Mouse (Mus musculus) CH12.LX (cell line): ENCODE measurements around the gene Fnbp1. TPM values are rescaled to one million over a fixed set of nuclear protein-coding genes. Genes with fewer than 3 reads are reported as not detected.
A peak's percentile ranks its signal among the peaks of the same experiment; 100 is the strongest.

Experiments
- DNase-seq: peaks from one replicate; pipeline ENCODE4 v3.0.0-alpha.2; 2013; ENCODE audit errors: extremely low read depth
- H3K27ac ChIP-seq: 2 replicates; pipeline ENCODE4 v1.5.1; 2012; ENCODE audit warnings: low read depth, mild to moderate bottlenecking, control low read depth, moderate library complexity; ENCODE audit not compliant: insufficient read depth
- H3K27me3 ChIP-seq: replicated peaks from 2 replicates; pipeline ENCODE3; 2012; ENCODE audit warnings: inconsistent platforms
- H3K36me3 ChIP-seq, 2 experiments: replicated peaks in 1 of 2; 2 replicates each; pipeline versions ENCODE3 to v1.6.1; 2012; ENCODE audit warnings: inconsistent platforms in 1 of 2, low read length in 1 of 2, mild to moderate bottlenecking in 1 of 2, mixed read lengths in 1 of 2, moderate library complexity in 1 of 2; ENCODE audit not compliant: control insufficient read depth in 1 of 2, insufficient read depth in 1 of 2
- H3K4me1 ChIP-seq, 2 experiments: 2 replicates each; pipeline ENCODE4 v1.6.1; 2012; ENCODE audit warnings: inconsistent platforms in 1 of 2, moderate library complexity in 1 of 2; ENCODE audit not compliant: insufficient read depth in 2 of 2, control insufficient read depth in 1 of 2
- H3K4me2 ChIP-seq: 2 replicates; pipeline ENCODE4 v1.6.1; 2012; ENCODE audit warnings: low read depth, mild to moderate bottlenecking, control low read depth; ENCODE audit not compliant: poor library complexity, insufficient read depth, severe bottlenecking
- H3K4me3 ChIP-seq, 3 experiments: fragments of 150-350 bp in 1 of 3; sonication (generic) in 1 of 3; replicated peaks in 1 of 3; 2 replicates each; pipeline versions ENCODE3 to v1.5.1; 2011 to 2012; ENCODE audit warnings: low read depth in 2 of 3, low read length in 2 of 3, mild to moderate bottlenecking in 2 of 3, moderate library complexity in 2 of 3, control low read depth in 1 of 3, improper control_type of control experiment in 1 of 3, inconsistent platforms in 1 of 3, mixed read lengths in 1 of 3; ENCODE audit not compliant: poor library complexity in 1 of 3
- H3K79me2 ChIP-seq: replicated peaks from 2 replicates; pipeline ENCODE4 v1.6.1; 2012; ENCODE audit warnings: mild to moderate bottlenecking, moderate library complexity; ENCODE audit not compliant: control insufficient read depth, poor library complexity, insufficient read depth, severe bottlenecking; ENCODE audit errors: extremely low read depth
- H3K9ac ChIP-seq: 2 replicates; pipeline ENCODE4 v1.6.1; 2012; ENCODE audit warnings: low read depth, mild to moderate bottlenecking, control low read depth, moderate library complexity; ENCODE audit not compliant: insufficient read depth
- H3K9me3 ChIP-seq: replicated peaks from 2 replicates; pipeline ENCODE3; 2012; ENCODE audit warnings: low read length, inconsistent platforms, mixed read lengths
- CHD1 ChIP-seq: IDR thresholded peaks from 2 replicates; pipeline ENCODE4 v1.6.1; 2012; ENCODE audit warnings: low read depth, low read length, improper control_type of control experiment, inconsistent platforms
- CHD2 ChIP-seq: IDR thresholded peaks from 2 replicates; pipeline ENCODE4 v1.6.1; 2011; ENCODE audit warnings: low read length, improper control_type of control experiment
- CTCF ChIP-seq, 2 experiments: IDR thresholded peaks in 1 of 2; conservative IDR thresholded peaks in 1 of 2; 2 replicates each; pipeline ENCODE4 v1.5.1; 2011 to 2012; ENCODE audit warnings: low read depth in 2 of 2, low read length in 2 of 2, improper control_type of control experiment in 1 of 2, inconsistent platforms in 1 of 2, mild to moderate bottlenecking in 1 of 2, moderate library complexity in 1 of 2
- E2F4 ChIP-seq: IDR thresholded peaks from 2 replicates; pipeline ENCODE4 v1.6.1; 2011; ENCODE audit warnings: low read depth, low read length, improper control_type of control experiment; ENCODE audit not compliant: insufficient replicate concordance
- ELF1 ChIP-seq: IDR thresholded peaks from 2 replicates; pipeline ENCODE4 v1.6.1; 2014; ENCODE audit warnings: low read depth, mild to moderate bottlenecking, inconsistent platforms, low read length, improper control_type of control experiment
- EP300 ChIP-seq: IDR thresholded peaks from 2 replicates; pipeline ENCODE4 v1.6.1; 2011; ENCODE audit warnings: low read length, improper control_type of control experiment
- ETS1 ChIP-seq: conservative IDR thresholded peaks from 2 replicates; pipeline ENCODE4 v1.6.1; 2012; ENCODE audit warnings: low read depth, mild to moderate bottlenecking, inconsistent platforms, low read length, improper control_type of control experiment, moderate library complexity
- GABPA ChIP-seq: IDR thresholded peaks from 2 replicates; pipeline ENCODE4 v1.6.1; 2012; ENCODE audit warnings: low read depth, low read length, improper control_type of control experiment, inconsistent platforms; ENCODE audit not compliant: insufficient replicate concordance
- HCFC1 ChIP-seq: IDR thresholded peaks from 2 replicates; pipeline ENCODE4 v1.6.1; 2012; ENCODE audit warnings: low read depth, mild to moderate bottlenecking, inconsistent platforms, low read length, improper control_type of control experiment
- IRF4 ChIP-seq: IDR thresholded peaks from 2 replicates; pipeline ENCODE4 v1.6.1; 2014; ENCODE audit warnings: low read depth, mild to moderate bottlenecking, inconsistent platforms, low read length, improper control_type of control experiment
- JUN ChIP-seq: IDR thresholded peaks from 2 replicates; pipeline ENCODE4 v1.6.1; 2011; ENCODE audit warnings: low read depth, mild to moderate bottlenecking, low read length, improper control_type of control experiment, moderate library complexity; ENCODE audit not compliant: insufficient read depth
- JUND ChIP-seq: conservative IDR thresholded peaks from 2 replicates; pipeline ENCODE4 v1.6.1; 2011; ENCODE audit warnings: low read depth, low read length, improper control_type of control experiment
- KAT2A ChIP-seq: IDR thresholded peaks from 2 replicates; pipeline ENCODE4 v1.6.1; 2012; ENCODE audit warnings: low read length, improper control_type of control experiment, inconsistent platforms; ENCODE audit not compliant: insufficient replicate concordance
- MAFK ChIP-seq: IDR thresholded peaks from 2 replicates; pipeline ENCODE4 v1.6.1; 2011; ENCODE audit warnings: low read length, improper control_type of control experiment; ENCODE audit not compliant: insufficient replicate concordance
- MAX ChIP-seq: IDR thresholded peaks from 2 replicates; pipeline ENCODE4 v1.6.1; 2011; ENCODE audit warnings: low read length, improper control_type of control experiment
- MAZ ChIP-seq: IDR thresholded peaks from 2 replicates; pipeline ENCODE4 v1.6.1; 2012; ENCODE audit warnings: low read depth, mild to moderate bottlenecking, inconsistent platforms, low read length, improper control_type of control experiment, moderate library complexity
- MEF2A ChIP-seq: IDR thresholded peaks from 2 replicates; pipeline ENCODE4 v1.6.1; 2014; ENCODE audit warnings: low read depth, mild to moderate bottlenecking, inconsistent platforms, low read length, improper control_type of control experiment, borderline replicate concordance
- MXI1 ChIP-seq: IDR thresholded peaks from 2 replicates; pipeline ENCODE4 v1.6.1; 2011; ENCODE audit warnings: mild to moderate bottlenecking, low read depth, low read length, improper control_type of control experiment
- MYC ChIP-seq: IDR thresholded peaks from 2 replicates; pipeline ENCODE4 v1.6.1; 2011; ENCODE audit warnings: low read depth, mild to moderate bottlenecking, improper control_type of control experiment, low read length
- NELFE ChIP-seq: IDR thresholded peaks from 2 replicates; pipeline ENCODE4 v1.6.1; 2011; ENCODE audit warnings: low read depth, low read length, improper control_type of control experiment
- NRF1 ChIP-seq: IDR thresholded peaks from 2 replicates; pipeline ENCODE4 v1.6.1; 2014; ENCODE audit warnings: low read depth, mild to moderate bottlenecking, inconsistent platforms, low read length, improper control_type of control experiment, moderate library complexity
- PAX5 ChIP-seq: IDR thresholded peaks from 2 replicates; pipeline ENCODE4 v1.6.1; 2012; ENCODE audit warnings: low read length, inconsistent platforms, mixed read lengths
- POLR2A ChIP-seq: IDR thresholded peaks from 2 replicates; pipeline ENCODE4 v1.6.1; 2011; ENCODE audit warnings: low read depth, mild to moderate bottlenecking, improper control_type of control experiment, low read length
- POLR2AphosphoS2 ChIP-seq: IDR thresholded peaks from 2 replicates; pipeline ENCODE4 v1.6.1; 2011; ENCODE audit warnings: low read depth, low read length, improper control_type of control experiment
- RAD21 ChIP-seq: IDR thresholded peaks from 2 replicates; pipeline ENCODE4 v1.6.1; 2011; ENCODE audit warnings: low read depth, mild to moderate bottlenecking, low read length, improper control_type of control experiment, moderate library complexity
- SIN3A ChIP-seq: IDR thresholded peaks from 2 replicates; pipeline ENCODE4 v1.6.1; 2012; ENCODE audit warnings: low read length, improper control_type of control experiment, inconsistent platforms
- SMC3 ChIP-seq: IDR thresholded peaks from 2 replicates; pipeline ENCODE4 v1.6.1; 2011; ENCODE audit warnings: low read depth, low read length, improper control_type of control experiment
- TBP ChIP-seq: conservative IDR thresholded peaks from 2 replicates; pipeline ENCODE4 v1.6.1; 2011; ENCODE audit warnings: low read depth, low read length, improper control_type of control experiment
- TCF12 ChIP-seq: IDR thresholded peaks from 2 replicates; pipeline ENCODE4 v1.6.1; 2014; ENCODE audit warnings: low read depth, mild to moderate bottlenecking, inconsistent platforms, low read length, improper control_type of control experiment
- UBTF ChIP-seq: IDR thresholded peaks from 2 replicates; pipeline ENCODE4 v1.6.1; 2012; ENCODE audit warnings: low read depth, mild to moderate bottlenecking, inconsistent platforms, low read length, improper control_type of control experiment, moderate library complexity
- USF1 ChIP-seq: IDR thresholded peaks from 2 replicates; pipeline ENCODE4 v1.6.1; 2014; ENCODE audit warnings: low read depth, mild to moderate bottlenecking, inconsistent platforms, low read length, improper control_type of control experiment
- ZC3H11A ChIP-seq: IDR thresholded peaks from 2 replicates; pipeline ENCODE4 v1.6.1; 2012; ENCODE audit warnings: low read depth, mild to moderate bottlenecking, inconsistent platforms, low read length, improper control_type of control experiment
- ZKSCAN1 ChIP-seq: IDR thresholded peaks from 2 replicates; pipeline ENCODE4 v1.6.1; 2012; ENCODE audit warnings: low read depth, inconsistent platforms, low read length, improper control_type of control experiment, borderline replicate concordance
- ZMIZ1 ChIP-seq: IDR thresholded peaks from 2 replicates; pipeline ENCODE4 v1.6.1; 2012; ENCODE audit warnings: low read depth, mild to moderate bottlenecking, inconsistent platforms, low read length, improper control_type of control experiment
- dilution Hi-C: fragments of 300-500 bp; cut with MboI; formaldehyde crosslinking; loops from 2 replicates; pipeline ENCODE4 v1.14.3; 2020; ENCODE audit warnings: low sequenced_read_pairs; ENCODE audit not compliant: extremely low pct_unique_long_range_greater_than_20kb, extremely low pct_ligation_motif_present
- in situ Hi-C: fragments of 300-500 bp; cut with MboI; formaldehyde crosslinking; loops from 3 replicates; pipeline ENCODE4 v1.14.3; 2019; ENCODE audit warnings: low sequenced_read_pairs, low pct_ligation_motif_present, low pct_unique_long_range_greater_than_20kb, mixed read lengths
- polyA plus RNA-seq: library from polyadenylated mRNA; unstranded; fragments of >175 nt; gene quantifications from 2 replicates; pipeline ENCODE4 v1.2.1, GENCODE M21; 2012; ENCODE audit warnings: low read depth; ENCODE audit not compliant: insufficient read length
- total RNA-seq, 2 experiments: library from RNA; depleted of rRNA; stranded (reverse); fragments of 300-350 nt in 1 of 2; fragments of >200 nt in 1 of 2; gene quantifications; 2 replicates each; pipeline ENCODE4 v1.2.3; 2012 to 2014

The Fnbp1 gene
- total and polyA plus RNA-seq, 3 experiments = 29.6 to 133 (median 50.5) TPM

DNA sequence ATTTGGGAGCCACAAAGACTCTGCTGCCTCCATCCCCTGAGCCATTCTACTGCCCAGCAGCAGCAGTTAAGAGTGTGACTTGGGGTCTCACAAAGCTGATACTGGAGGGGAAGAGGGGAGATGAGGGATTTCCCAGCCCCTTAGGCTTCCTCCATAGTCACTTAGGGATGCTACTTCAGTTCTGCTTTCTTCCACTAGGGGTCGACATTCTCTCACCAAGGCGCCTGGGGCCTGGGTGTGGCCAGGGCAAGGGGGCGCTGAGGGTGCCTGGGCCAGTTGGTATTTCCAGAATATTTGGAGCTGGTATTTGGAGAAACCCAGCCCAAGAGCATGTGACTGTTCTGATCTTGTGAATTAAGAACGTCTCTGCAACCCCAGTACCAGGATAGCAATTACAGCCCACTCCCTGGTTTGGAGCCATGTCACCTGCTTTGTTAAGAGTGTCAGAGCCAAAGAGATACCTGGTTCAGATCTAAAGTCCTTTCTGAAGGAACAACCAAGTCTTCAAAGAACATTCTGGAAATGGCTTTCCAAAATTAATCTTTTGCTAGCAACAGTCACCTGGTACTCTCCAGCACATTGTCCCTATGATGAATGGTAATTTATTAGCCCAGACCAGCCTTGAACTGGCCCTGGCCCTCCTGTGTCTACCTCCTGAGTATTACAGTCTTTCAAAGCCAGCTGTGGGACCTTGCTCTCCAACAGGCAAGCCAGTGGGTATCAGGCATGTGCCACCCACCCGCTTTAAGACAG lies 117.0 kb downstream of the Fnbp1 start:
- no peaks in the 10 kb centered on the region for H3K27me3 ChIP-seq
- no peaks in the 10 kb centered on the region for H3K79me2 ChIP-seq
- H3K36me3 ChIP-seq = peaks cover 47 to 80% of the 10 kb centered on the region in 2 experiments
- no peak for TF ChIP-seq JUND
- no peak for TF ChIP-seq SIN3A
- no peak for TF ChIP-seq HCFC1
- TF ChIP-seq ZMIZ1 = peak; percentile 43; the same call in 1 of the 2 replicates
- peak; percentile 72 for TF ChIP-seq ZC3H11A
- peak; percentile 18; the same call in 1 of the 2 replicates for TF ChIP-seq CHD2
- TF ChIP-seq MAZ = no peak
- TF ChIP-seq NRF1 = 0 out of 2 replicates have a peak, but pooled peaks have one; percentile 16
- no peak for TF ChIP-seq MYC
- TF ChIP-seq TCF12 = no peak
- peak; percentile 96 to 97 for TF ChIP-seq CTCF (conservative IDR thresholded peaks at IDR 0.05 in 1 of 2, IDR thresholded peaks at IDR 0.05 in 1 of 2; ENCODE audit: low read depth in 2 of 2, low read length in 2 of 2)
- no peak for TF ChIP-seq TBP
- TF ChIP-seq POLR2A = peak; percentile 37
- no peak for TF ChIP-seq NELFE
- TF ChIP-seq PAX5 = no peak
- no peak for TF ChIP-seq ELF1
- no peak for TF ChIP-seq IRF4
- TF ChIP-seq MXI1 = no peak
- TF ChIP-seq MEF2A = no peak
- TF ChIP-seq MAX = no peak
- TF ChIP-seq POLR2AphosphoS2 = 0 out of 2 replicates have a peak, but pooled peaks have one; percentile 50
- no peak for TF ChIP-seq UBTF
- peak; percentile 92 for TF ChIP-seq SMC3
- TF ChIP-seq CHD1 = no peak
- no peak for TF ChIP-seq USF1
- TF ChIP-seq RAD21 = peak; percentile 92
- no peak for TF ChIP-seq MAFK
- TF ChIP-seq ZKSCAN1 = no peak
- no peak for TF ChIP-seq ETS1
- TF ChIP-seq JUN = no peak
- no peak for TF ChIP-seq E2F4
- TF ChIP-seq KAT2A = no peak
- no peak for TF ChIP-seq GABPA
- no peak for TF ChIP-seq EP300
- DNase-seq = peak; percentile 70
- H3K9me3 ChIP-seq = no peaks in the 10 kb centered on the region
- H3K27ac ChIP-seq = peak overlapping the region; percentile 46
- H3K4me3 ChIP-seq = no peak overlapping the region
- H3K4me1 ChIP-seq = peaks cover 13 to 56% of the 10 kb centered on the region in 2 experiments; a peak in 3 of 4 replicates
- in situ Hi-C loops (loop anchor here (10.0 to 25.0 kb wide), 2 partner anchors 120 to 263 kb away; partner anchors contain the start of gene Fnbp1), dilution Hi-C loops (no loop called here)
- no peak overlapping the region for H3K9ac ChIP-seq
- no peak overlapping the region for H3K4me2 ChIP-seq
